Mouse (Mus musculus) telencephalon, adult 2 months (tissue): ENCODE data around the gene Gm20425.
A peak's percentile ranks its signal among the peaks of the same experiment; 100 is the strongest.

ENCODE experiments used
- DNase-seq: peaks from one replicate; pipeline ENCODE4 v3.0.0-alpha.2; 2011; ENCODE audit warnings: low read depth, low spot score

The Gm20425 gene

GRCm38 (mm10) chr9:103154568-103154967 is 75.5 kb downstream of the Gm20425 start:
- DNase-seq: no peak

- no peak for DNase-seq
Observed at GRCm38 (mm10) chr9:103153286-103153685, 76.8 kb downstream of the Gm20425 start.

- peak; percentile 51 for DNase-seq
Observed at GRCm38 (mm10) chr9:103149074-103149799, 80.9 kb downstream of the Gm20425 start.

GRCm38 (mm10) chr9:103147103-103147502 is 83.0 kb downstream of the Gm20425 start:
- no peak for DNase-seq

DNA sequence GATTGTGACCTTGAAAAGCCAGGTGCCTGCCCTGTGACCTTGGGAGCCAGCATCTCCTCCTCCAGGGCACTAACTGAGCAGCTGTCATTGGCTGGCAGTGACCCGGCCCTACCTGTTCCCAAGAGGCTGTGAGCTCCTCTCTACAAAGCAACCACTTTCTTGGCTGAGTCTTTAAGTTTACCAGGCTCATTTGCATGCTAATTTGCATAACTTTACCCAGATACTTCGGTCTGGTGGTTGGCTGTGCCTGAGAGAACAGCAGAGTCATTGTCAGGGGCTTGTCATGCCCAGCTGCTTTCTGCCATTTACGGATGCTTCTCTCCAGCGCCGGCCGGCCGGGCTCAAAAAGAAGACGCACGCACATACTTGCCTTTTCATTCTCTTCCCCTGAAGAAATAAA is 83.4 kb downstream of the Gm20425 start:
- peak; percentile 72 for DNase-seq

GRCm38 (mm10) chr9:103146257-103146656 is 83.8 kb downstream of the Gm20425 start:
- no peak for DNase-seq

- DNase-seq: no peak
Observed at GRCm38 (mm10) chr9:103145351-103145750, 84.8 kb downstream of the Gm20425 start.

GRCm38 (mm10) chr9:103143881-103144280 is 86.2 kb downstream of the Gm20425 start:
- no peak for DNase-seq

DNA sequence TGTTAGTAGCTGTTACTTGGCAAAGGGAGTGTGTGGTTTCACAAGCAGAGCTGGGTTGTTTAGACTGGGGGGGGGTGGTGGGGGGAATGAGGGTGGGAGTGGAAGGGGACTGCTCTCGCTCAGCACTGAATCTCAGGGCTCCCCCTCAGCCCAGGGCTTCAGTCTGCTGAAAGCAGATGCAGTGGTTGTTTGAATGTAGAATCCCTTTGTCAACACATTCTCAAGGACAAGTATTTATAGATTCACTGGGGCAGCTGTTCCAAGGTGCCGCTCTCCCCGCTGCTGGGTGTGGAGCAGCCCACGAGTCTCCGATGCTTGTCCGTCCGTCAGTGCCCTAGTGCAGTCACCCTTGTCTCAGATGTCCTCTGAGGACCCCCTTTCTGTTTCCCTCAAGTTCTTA is 88.8 kb downstream of the Gm20425 start:
- DNase-seq: no peak

- DNase-seq: no peak
Observed at GRCm38 (mm10) chr9:103140384-103140783, 89.7 kb downstream of the Gm20425 start.
